Mouse (Mus musculus): Measurements from ENCODE around the gene Esr2. TPM values are rescaled to one million over a fixed set of nuclear protein-coding genes. Genes with fewer than 3 reads are reported as not detected.

The Esr2 gene
- polyA plus RNA-seq (2017; shearing (Covaris generic)): not detected

DNA sequence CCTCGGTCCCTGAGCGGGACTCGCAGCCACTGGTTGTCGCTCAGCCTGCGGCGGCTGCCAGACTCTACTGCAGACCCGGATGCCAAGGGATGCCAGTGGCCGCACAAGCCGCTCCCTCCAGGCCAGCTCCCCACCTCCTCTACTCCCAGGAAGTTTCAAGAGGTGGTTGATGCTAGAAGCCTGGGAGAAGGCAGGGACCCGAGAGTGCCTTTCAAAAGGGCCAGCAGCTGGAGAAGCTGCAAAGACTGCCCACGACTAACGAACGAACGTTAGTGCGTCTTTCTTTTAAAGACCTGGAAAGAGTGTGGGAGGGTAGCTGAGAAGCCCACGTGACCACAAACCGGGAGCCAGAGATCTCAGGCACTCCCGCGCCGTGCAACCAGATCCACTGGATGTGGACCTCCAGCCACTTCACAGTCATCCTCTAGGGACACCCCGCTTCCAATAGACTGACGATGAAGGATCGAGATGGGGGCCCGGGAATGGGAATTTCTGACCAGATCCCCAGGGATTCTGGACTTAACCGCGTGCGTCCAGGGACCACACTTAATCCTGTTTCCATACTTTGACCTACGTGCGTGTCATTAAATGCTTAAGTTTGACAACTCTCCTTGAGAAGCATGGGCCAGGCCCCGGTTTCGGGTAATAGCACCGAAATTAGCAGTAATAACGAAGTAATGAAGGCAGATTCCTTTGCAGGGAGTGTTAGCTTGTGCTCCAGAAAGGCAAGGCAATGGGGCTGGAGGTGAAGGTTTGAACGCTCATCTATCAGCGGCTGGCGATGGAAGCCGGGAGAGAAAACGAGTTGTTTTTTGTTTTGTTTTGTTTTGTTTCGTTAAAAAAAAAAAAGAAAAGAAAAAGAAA lies at the start of gene Esr2:
TSS of gene Esr2 (minus strand) at position 260 of the 864 bp plus-strand sequence.

Other genes starting within 250 kb of the Esr2 start
- not detected for gene Tex21, start 69.5 kb upstream of the Esr2 start, polyA plus RNA-seq (2017; shearing (Covaris generic))
- 51.1 TPM for gene Mthfd1, start 78.0 kb upstream of the Esr2 start, polyA plus RNA-seq (2017; shearing (Covaris generic))
- gene Akap5, start 147.6 kb upstream of the Esr2 start, polyA plus RNA-seq (2017; shearing (Covaris generic)): 1.6 TPM
- 11.8 TPM for gene Zbtb25, start 192.3 kb upstream of the Esr2 start, polyA plus RNA-seq (2017; shearing (Covaris generic))
- gene Zbtb1, start 193.0 kb upstream of the Esr2 start, polyA plus RNA-seq (2017; shearing (Covaris generic)): 19.3 TPM
- 3.3 TPM for gene Hspa2, start 226.9 kb upstream of the Esr2 start, polyA plus RNA-seq (2017; shearing (Covaris generic))
- not detected for gene Ppp1r36, start 240.3 kb upstream of the Esr2 start, polyA plus RNA-seq (2017; shearing (Covaris generic))

Measured in activated CD4-positive, CD25-positive, alpha-beta regulatory T cell, adult 9 weeks (primary cell).